Mouse (Mus musculus) embryonic fibroblast, embryonic 13.5 days (primary cell): ENCODE measurements around the gene Krtcap2.

Experiments used
- CTCF ChIP-seq: IDR thresholded peaks from 2 replicates; pipeline ENCODE4 v1.5.1; 2011; ENCODE audit warnings: mild to moderate bottlenecking, control low read depth, low read length, moderate library complexity, borderline replicate concordance; ENCODE audit not compliant: insufficient read depth
- POLR2A ChIP-seq: IDR thresholded peaks from 2 replicates; pipeline ENCODE4 v1.6.1; 2011; ENCODE audit warnings: low read depth, mild to moderate bottlenecking, control low read depth, low read length, moderate library complexity

DNA sequence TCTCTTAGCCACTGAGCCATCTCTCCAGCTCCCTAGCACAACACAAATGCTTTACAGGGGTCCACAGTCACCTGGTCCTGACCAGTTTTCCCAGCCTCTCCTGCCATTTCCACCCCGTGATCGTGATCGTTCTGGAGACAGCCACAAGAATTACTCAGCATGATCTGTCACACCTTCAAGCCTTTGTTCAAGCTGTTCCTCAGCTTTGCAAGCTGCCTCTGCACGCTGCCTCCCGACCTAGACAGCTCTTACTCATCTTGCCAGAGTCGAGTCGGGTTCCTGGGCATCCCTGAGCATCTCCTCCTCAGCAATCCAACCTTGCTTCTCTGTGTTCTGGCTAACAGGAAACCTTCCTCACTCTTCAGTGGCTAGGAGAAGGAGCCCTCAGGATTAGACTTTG is 13.3 kb downstream of the Krtcap2 start, which contains the start of gene Dpm3:
- TF ChIP-seq CTCF (no peak), POLR2A (no peak)
